Mouse (Mus musculus) spleen, adult 2 months (tissue): Measurements from ENCODE around the gene Gns. TPM values are rescaled to one million over a fixed set of nuclear protein-coding genes. Genes with fewer than 3 reads are reported as not detected.

Source experiments
- DNase-seq, 2 experiments: peaks; one replicate each; pipeline versions ENCODE4 v3.0.0 to v3.0.0-alpha.2; 2012 to 2021; ENCODE audit warnings: low spot score in 2 of 2, low read depth in 1 of 2
- H3K27ac ChIP-seq: fragments of 200-500 bp; 2 replicates; pipeline ENCODE4 v1.5.1; 2012; ENCODE audit warnings: low read length, inconsistent platforms; ENCODE audit not compliant: insufficient read depth
- H3K27me3 ChIP-seq: fragments of 200-500 bp; 2 replicates; pipeline ENCODE4 v1.6.1; 2012; ENCODE audit warnings: mild to moderate bottlenecking, moderate library complexity, low read length, inconsistent platforms; ENCODE audit not compliant: control insufficient read depth, insufficient read depth
- H3K36me3 ChIP-seq: fragments of 200-500 bp; 2 replicates; pipeline ENCODE4 v1.6.1; 2012; ENCODE audit warnings: mild to moderate bottlenecking, low read length, inconsistent platforms; ENCODE audit not compliant: control insufficient read depth, insufficient read depth
- H3K4me1 ChIP-seq: fragments of 200-500 bp; 2 replicates; pipeline ENCODE4 v1.6.1; 2011; ENCODE audit warnings: inconsistent platforms; ENCODE audit not compliant: control insufficient read depth, insufficient read depth, insufficient read length
- H3K4me3 ChIP-seq: fragments of 200-500 bp; 2 replicates; pipeline ENCODE4 v1.5.1; 2011; ENCODE audit warnings: mild to moderate bottlenecking, inconsistent platforms; ENCODE audit not compliant: insufficient read depth, insufficient read length; ENCODE audit errors: extremely low read depth
- CTCF ChIP-seq: fragments of 200-500 bp; IDR thresholded peaks from 2 replicates; pipeline ENCODE4 v1.5.1; 2011; ENCODE audit warnings: mild to moderate bottlenecking, inconsistent platforms; ENCODE audit not compliant: insufficient read depth, insufficient read length, insufficient replicate concordance; ENCODE audit errors: extremely low read depth
- POLR2A ChIP-seq: fragments of 200-500 bp; IDR thresholded peaks from 2 replicates; pipeline ENCODE4 v1.6.1; 2011; ENCODE audit warnings: low read depth, low read length, inconsistent platforms
- WGBS: fragments of 180-500 bp; shearing (Covaris S2); methylation state at CpG from one replicate; pipeline ENCODE4 v1.1.7; 2018; 5-methylcytosine and 5-hydroxymethylcytosine counted together
- polyA plus RNA-seq: library from polyadenylated mRNA; depleted of rRNA; stranded (reverse); fragments of >200 nt; gene quantifications from 2 replicates; pipeline ENCODE4 v1.2.3, GENCODE M21; 2012

Gene Gns
- polyA plus RNA-seq, 1 experiment: 66.8 TPM

DNA sequence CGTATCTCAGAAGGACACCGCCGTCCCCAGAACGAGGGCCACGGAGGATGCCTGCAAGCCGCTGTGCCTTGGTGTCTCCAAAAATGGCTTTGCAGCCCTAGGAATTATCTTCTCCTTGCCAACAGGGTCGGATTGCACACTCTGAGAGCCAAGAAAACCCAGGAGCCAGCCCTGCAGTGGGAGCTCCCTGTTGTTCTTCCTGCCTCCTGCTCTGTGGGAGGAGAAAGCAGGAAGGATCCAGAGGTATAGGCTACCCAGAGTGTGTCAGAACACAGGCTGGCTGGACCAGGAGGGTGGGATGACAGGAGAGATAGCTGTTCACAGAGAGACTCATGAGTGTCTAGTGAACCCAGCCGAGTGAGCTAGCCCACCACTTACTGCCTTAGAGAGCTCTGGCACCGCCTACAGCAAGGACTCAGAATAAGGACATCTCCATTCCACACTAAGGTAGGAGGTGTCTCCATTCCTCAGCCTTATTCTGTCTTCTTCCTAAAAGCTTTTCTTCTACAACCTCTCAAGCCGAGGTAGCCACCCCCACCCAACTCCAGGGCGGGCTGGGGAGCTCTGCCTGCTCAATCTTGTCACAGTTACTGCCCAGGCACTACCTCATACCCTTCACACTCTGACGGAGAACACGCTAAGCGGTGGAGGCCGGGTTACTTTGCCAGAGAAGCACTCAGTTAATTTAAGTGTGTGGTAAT lies 63.3 kb downstream of the Gns start:
- Histone ChIP-seq H3K4me3 (no peak overlapping the region), H3K4me1 (peaks cover 59% of the 10 kb centered on the region), H3K27ac (peak overlapping the region; percentile 52), H3K27me3 (no peaks in the 10 kb centered on the region), H3K36me3 (no peaks in the 10 kb centered on the region)
- WGBS: 82% methylated on average over 15 of the region's 15 CpGs
- TF ChIP-seq POLR2A (no peak), CTCF (no peak)
- no peak for DNase-seq

DNA sequence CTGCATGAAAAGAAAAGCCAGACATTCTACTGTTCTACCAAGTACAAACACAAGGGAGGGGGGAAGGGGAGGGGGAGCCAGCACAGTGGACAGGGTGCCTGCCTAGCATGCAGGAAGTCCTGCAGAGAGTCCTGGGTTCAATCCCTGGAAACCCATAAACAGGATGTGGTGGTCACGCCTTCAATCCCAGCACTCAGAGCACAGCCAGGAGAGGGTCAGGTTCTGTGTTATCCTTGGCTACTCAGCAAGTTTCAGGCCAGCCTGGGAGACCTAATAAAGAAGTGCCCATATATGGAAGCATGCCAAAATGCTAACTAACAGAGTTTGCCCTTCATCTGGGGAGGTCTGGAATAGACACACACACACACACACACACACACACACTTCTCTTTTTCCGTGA lies 64.2 kb downstream of the Gns start:
- WGBS: 10% methylated on average over 2 of the region's 2 CpGs
- no peak overlapping the region for H3K4me3 ChIP-seq
- peaks cover 53% of the 10 kb centered on the region for H3K4me1 ChIP-seq
- H3K36me3 ChIP-seq: no peaks in the 10 kb centered on the region
- no peak for DNase-seq
- H3K27ac ChIP-seq: peak overlapping the region; percentile 54
- H3K27me3 ChIP-seq: no peaks in the 10 kb centered on the region
- no peak for TF ChIP-seq CTCF
- TF ChIP-seq POLR2A: no peak

DNA sequence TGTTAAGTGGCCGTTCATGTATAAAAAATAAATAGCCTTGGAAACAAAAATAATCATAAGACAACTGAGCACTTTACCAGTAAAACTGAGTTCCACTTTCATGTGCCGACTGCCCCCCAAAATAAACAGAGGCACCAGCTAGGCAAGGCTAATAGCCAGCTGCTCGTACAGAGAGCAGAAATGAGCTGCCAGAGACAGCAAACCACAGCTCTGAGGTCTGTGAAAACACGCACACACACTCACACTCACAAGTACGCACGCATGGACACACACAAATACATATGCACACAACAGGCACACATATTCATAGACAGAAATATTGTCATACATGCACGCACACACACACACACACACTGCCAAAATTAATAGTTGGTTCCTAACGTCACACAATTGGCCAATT lies 64.7 kb downstream of the Gns start:
- WGBS: 8% methylated on average over 8 of the region's 8 CpGs
- peak in 1 of 2 experiments; percentile 26 for DNase-seq
- Histone ChIP-seq H3K4me3 (no peak overlapping the region), H3K27ac (peak overlapping the region; percentile 73), H3K4me1 (peaks cover 51% of the 10 kb centered on the region; the same call in 1 of the 2 replicates), H3K36me3 (no peaks in the 10 kb centered on the region), H3K27me3 (no peaks in the 10 kb centered on the region)
- TF ChIP-seq POLR2A (no peak), CTCF (no peak)

DNA sequence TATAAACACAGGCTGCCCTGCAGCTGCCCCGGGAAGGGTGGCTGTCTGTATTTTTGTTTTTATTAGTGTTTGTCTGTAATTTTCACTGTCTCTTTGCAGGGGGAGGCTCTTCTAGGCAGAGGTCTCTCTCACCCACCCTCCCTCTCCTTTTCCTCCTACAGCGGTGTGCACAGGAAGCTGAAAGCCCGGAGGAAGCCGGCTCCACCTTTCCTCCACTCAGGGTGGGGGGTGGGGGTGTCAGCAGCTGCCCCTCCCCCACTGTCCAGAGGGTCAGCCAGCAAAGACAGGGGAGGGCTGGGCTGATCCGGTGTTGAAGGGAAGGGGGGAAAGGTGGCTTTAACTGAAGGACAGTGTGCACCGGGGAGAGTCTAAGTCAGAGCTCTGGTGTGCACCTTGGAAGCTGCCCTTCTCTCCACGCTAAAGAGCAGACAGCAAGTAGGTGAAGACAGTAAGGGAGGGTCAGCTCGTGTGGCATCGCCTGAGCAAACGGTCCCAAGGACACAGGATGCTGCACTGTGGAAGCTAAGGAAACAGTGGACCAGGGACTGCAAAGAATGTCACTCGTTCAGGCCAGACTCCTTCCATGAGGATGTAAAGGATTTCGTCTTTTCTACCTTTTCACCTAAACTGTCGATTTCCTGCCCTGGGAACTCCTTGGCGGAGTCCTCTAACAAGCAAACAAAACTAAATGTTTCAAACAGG lies 65.2 kb downstream of the Gns start:
- H3K36me3 ChIP-seq: no peaks in the 10 kb centered on the region
- 35% methylated on average over 14 of the region's 14 CpGs for WGBS
- no peak for DNase-seq
- no peak overlapping the region; the same call in 1 of the 2 replicates for H3K4me3 ChIP-seq
- H3K4me1 ChIP-seq: peaks cover 51% of the 10 kb centered on the region; the same call in 1 of the 2 replicates
- TF ChIP-seq POLR2A (no peak), CTCF (no peak)
- no peaks in the 10 kb centered on the region for H3K27me3 ChIP-seq
- H3K27ac ChIP-seq: peak overlapping the region; percentile 73

DNA sequence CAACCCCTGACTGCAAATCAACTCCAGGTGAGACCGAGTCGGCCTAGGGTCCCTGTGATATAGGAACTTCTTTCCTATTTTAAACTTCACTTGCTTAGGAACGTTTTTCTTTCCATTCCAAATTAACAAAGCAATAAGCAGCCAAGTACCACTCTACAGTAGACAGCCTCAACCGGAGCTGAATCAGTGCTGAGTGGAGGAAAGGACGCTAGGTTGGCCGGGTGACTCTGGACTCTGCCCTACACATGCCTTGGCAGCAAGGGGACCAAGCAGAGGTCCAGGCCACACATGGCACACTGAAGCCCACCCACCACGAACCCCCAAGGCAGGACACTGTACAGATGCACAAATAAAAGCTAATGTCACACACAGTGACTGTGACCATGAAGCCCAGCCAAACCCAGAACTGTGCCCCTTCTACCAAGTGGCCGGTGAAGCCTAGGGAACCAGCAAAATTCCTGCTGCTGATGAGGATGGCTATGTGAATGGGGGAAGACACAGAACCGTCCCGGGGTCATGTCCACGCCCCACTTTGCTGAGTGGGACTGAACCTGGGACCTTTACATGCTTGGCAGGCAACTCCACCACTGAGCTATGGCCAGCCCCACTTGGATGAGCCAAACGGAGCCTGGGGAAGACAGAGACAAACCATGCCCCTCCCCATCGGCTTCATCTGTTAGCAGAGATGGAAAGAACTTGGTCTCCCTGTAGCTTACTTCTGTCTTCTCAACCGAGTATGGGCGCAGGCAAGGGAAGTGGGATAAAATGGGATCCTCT lies 66.1 kb downstream of the Gns start:
- TF ChIP-seq CTCF: no peak
- TF ChIP-seq POLR2A: no peak
- no peak overlapping the region for H3K4me3 ChIP-seq
- H3K4me1 ChIP-seq: peaks cover 51% of the 10 kb centered on the region; the same call in 1 of the 2 replicates
- no peak for DNase-seq
- no peaks in the 10 kb centered on the region for H3K36me3 ChIP-seq
- H3K27me3 ChIP-seq: no peaks in the 10 kb centered on the region
- 83% methylated on average over 15 of the region's 15 CpGs for WGBS
- H3K27ac ChIP-seq: peak overlapping the region; percentile 73; the same call in 1 of the 2 replicates

DNA sequence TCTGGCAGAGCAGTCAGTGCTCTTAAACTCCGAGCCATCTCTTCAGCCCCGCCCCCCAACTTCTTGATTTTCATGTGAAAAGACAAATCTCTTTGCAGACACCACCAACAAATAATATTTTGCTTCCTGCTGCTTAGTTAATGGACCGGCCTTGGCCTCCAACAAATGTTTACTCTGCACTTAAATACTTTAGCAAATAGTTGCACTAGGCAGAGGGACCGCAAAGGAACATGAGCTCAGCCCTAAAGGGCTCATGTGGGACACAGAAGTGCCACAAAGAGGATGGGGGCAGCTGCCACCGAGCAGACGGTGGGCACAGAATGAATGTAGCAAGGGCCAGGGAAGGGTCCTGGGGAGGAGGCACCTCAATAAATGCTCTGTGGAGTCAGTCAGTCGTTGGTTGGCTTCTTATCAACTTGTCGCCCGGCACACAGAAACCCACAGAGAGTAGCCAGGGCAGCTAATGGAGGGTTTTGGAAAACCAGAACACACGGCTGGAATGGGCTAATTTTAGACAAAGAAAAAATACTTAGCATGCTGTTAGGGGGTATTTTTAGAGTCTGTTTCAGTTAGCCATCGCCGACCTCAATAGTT lies 67.2 kb downstream of the Gns start:
- Histone ChIP-seq H3K4me1 (peaks cover 44% of the 10 kb centered on the region; the same call in 1 of the 2 replicates), H3K4me3 (no peak overlapping the region), H3K36me3 (no peaks in the 10 kb centered on the region), H3K27ac (peak overlapping the region; percentile 71), H3K27me3 (no peaks in the 10 kb centered on the region)
- no peak for DNase-seq
- WGBS: 38% methylated on average over 12 of the region's 12 CpGs
- TF ChIP-seq CTCF (no peak), POLR2A (no peak)
